Mouse (Mus musculus) ES-E14 (cell line): ENCODE data around the gene Ebf3. TPM values are rescaled to one million over a fixed set of nuclear protein-coding genes. Genes with fewer than 3 reads are reported as not detected.

Source experiments
- DNase-seq: peaks from one replicate; pipeline ENCODE4 v3.0.0-alpha.2; 2013; ENCODE audit warnings: low read depth, low spot score
- H3K27ac ChIP-seq: 2 replicates; pipeline ENCODE4 v1.5.1; 2012; ENCODE audit warnings: low read depth, mild to moderate bottlenecking, low read length, moderate library complexity, mixed read lengths; ENCODE audit not compliant: poor library complexity, insufficient read depth, severe bottlenecking
- H3K36me3 ChIP-seq: 2 replicates; pipeline ENCODE4 v1.6.1; 2012; ENCODE audit warnings: mild to moderate bottlenecking, low read length, moderate library complexity, mixed read lengths; ENCODE audit not compliant: control insufficient read depth, poor library complexity, insufficient read depth, severe bottlenecking
- H3K4me1 ChIP-seq, 2 experiments: fragments of 150-350 bp in 1 of 2; sonication (generic) in 1 of 2; 2 replicates each; pipeline ENCODE4 v1.6.1; 2012; ENCODE audit warnings: low read length in 2 of 2, mild to moderate bottlenecking in 1 of 2, mixed read lengths in 1 of 2; ENCODE audit not compliant: control insufficient read depth in 2 of 2, insufficient read depth in 2 of 2, poor library complexity in 1 of 2
- H3K4me3 ChIP-seq, 2 experiments: fragments of 150-350 bp in 1 of 2; sonication (generic) in 1 of 2; 2 replicates each; pipeline ENCODE4 v1.5.1; 2012; ENCODE audit warnings: low read length in 2 of 2, low read depth in 1 of 2, mild to moderate bottlenecking in 1 of 2, mixed read lengths in 1 of 2; ENCODE audit not compliant: insufficient read depth in 1 of 2, poor library complexity in 1 of 2, severe bottlenecking in 1 of 2
- H3K9ac ChIP-seq: 2 replicates; pipeline ENCODE4 v1.6.1; 2012; ENCODE audit warnings: low read depth, mild to moderate bottlenecking, low read length, mixed read lengths; ENCODE audit not compliant: poor library complexity, insufficient read depth, severe bottlenecking
- H3K9me3 ChIP-seq: fragments of 150-350 bp; sonication (generic); 2 replicates; pipeline ENCODE4 v1.6.1; 2012; ENCODE audit warnings: low read depth, mild to moderate bottlenecking, low read length; ENCODE audit not compliant: control insufficient read depth, insufficient read depth
- CHD2 ChIP-seq: IDR thresholded peaks from 2 replicates; pipeline ENCODE4 v1.6.1; 2014; ENCODE audit warnings: mild to moderate bottlenecking, low read depth, low read length, inconsistent platforms
- HCFC1 ChIP-seq: IDR thresholded peaks from 2 replicates; pipeline ENCODE4 v1.6.1; 2012; ENCODE audit warnings: low read length, inconsistent platforms, borderline replicate concordance; ENCODE audit not compliant: insufficient read depth
- MAFK ChIP-seq: IDR thresholded peaks from 2 replicates; pipeline ENCODE4 v1.6.1; 2014; ENCODE audit warnings: mild to moderate bottlenecking, low read depth, low read length, inconsistent platforms; ENCODE audit not compliant: insufficient read depth
- ZC3H11A ChIP-seq: IDR thresholded peaks from 2 replicates; pipeline ENCODE4 v1.6.1; 2012; ENCODE audit warnings: low read depth, mild to moderate bottlenecking, inconsistent platforms, low read length, borderline replicate concordance
- ZNF384 ChIP-seq: IDR thresholded peaks from 2 replicates; pipeline ENCODE4 v1.6.1; 2012; ENCODE audit warnings: low read depth, low read length, inconsistent platforms
- in situ Hi-C, 2 experiments: fragments of 600-800 bp; cut with MboI; formaldehyde crosslinking; loops; one replicate each; pipeline ENCODE4 v1.15.1; 2025; ENCODE audit warnings: low sequenced_read_pairs in 2 of 2, inconsistent platforms in 1 of 2; ENCODE audit not compliant: unreplicated experiment in 2 of 2
- total RNA-seq: library from RNA; depleted of rRNA; stranded (reverse); fragments of 300-350 nt; gene quantifications from 2 replicates; pipeline ENCODE4 v1.2.3, GENCODE M21; 2012

Ebf3 gene
- total RNA-seq, 1 experiment = 0.22 TPM

DNA sequence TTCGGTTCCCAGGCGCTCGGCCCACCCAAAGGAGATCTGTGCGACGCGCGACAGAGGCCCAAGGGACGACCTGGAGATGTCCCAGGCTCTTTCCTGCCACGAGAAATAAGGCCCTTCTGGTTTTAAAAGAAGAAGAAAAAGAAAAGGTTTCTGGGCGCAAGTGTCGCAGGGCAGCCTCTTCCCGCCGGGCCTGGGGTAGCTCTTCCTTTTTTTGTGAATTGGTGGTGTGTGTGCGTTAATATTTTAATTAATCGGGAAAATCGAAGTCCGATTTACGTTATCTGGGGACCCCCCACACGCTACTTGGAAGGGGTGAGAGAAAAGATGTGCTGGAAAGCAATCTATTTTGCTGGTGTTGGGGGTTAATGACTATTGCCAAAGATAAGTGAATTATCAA is 1.3 kb upstream of the Ebf3 start:
- no peaks in the 10 kb centered on the region for H3K9me3 ChIP-seq
- H3K27ac ChIP-seq = no peak overlapping the region
- no peak overlapping the region for H3K9ac ChIP-seq
- no peaks in the 10 kb centered on the region for H3K36me3 ChIP-seq
- TF ChIP-seq HCFC1 = no peak
- no peak for TF ChIP-seq CHD2
- no peak for TF ChIP-seq ZNF384
- TF ChIP-seq MAFK = no peak
- no peak for TF ChIP-seq ZC3H11A
- in situ Hi-C loops = loop anchor here in 1 of 2 experiments (10.0 to 25.0 kb wide), 2 partner anchors 721 to 828 kb away; no protein-coding TSS in a partner anchor
- DNase-seq = no peak
- no peaks in the 10 kb centered on the region for H3K4me1 ChIP-seq
- H3K4me3 ChIP-seq = no peak overlapping the region

DNA sequence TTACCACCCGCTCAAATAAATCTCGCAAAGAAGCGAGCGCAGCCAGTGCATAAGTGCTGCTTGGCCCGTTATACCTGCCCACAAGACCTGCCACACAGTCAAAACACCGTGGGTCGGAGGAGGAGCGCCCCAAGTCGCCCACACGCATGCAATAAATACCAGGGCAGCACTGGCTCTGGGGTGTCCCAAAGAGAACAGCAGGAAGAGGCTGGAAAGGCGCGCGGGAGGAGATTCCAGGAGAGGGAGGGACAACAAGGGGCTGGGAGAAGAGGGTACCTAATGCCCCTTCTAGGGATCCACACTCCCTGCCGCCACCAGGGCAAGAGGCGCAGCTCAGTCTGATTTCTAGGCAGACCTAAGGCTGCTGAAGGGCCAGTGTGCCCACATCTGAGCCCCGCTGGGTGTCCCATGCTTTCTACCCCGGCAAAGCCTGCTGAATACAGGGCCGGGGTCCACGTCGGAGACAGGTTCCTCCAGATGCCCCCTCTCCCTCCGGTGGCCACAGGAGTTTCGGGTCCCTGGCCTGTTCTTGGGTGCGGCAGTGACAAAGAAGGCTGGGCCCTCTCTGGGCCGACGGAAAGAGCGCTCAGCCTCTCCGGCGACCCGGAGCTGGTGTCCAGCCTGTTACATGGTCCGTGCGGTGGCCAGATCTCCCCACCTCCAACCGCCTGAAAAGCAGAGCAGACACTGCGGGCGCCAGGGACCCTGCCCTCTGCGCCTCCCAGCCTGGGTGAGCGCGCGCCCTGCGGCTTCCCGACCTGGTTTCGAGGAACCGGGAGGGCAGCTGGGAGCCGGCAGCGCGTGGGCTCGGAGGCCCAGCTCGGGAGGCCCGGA is 682 bp upstream of the Ebf3 start:
- DNase-seq = no peak
- Histone ChIP-seq H3K9me3 (no peaks in the 10 kb centered on the region), H3K4me3 (peak overlapping the region; percentile 32 to 42; a peak in 2 of 4 replicates), H3K27ac (no peak overlapping the region), H3K9ac (no peak overlapping the region), H3K36me3 (no peaks in the 10 kb centered on the region), H3K4me1 (no peaks in the 10 kb centered on the region)
- TF ChIP-seq ZNF384 = no peak
- no peak for TF ChIP-seq MAFK
- no peak for TF ChIP-seq CHD2
- TF ChIP-seq HCFC1 = no peak
- no peak for TF ChIP-seq ZC3H11A
- in situ Hi-C loops = loop anchor here in 1 of 2 experiments (10.0 to 25.0 kb wide), 2 partner anchors 720 to 828 kb away; no protein-coding TSS in a partner anchor

DNA sequence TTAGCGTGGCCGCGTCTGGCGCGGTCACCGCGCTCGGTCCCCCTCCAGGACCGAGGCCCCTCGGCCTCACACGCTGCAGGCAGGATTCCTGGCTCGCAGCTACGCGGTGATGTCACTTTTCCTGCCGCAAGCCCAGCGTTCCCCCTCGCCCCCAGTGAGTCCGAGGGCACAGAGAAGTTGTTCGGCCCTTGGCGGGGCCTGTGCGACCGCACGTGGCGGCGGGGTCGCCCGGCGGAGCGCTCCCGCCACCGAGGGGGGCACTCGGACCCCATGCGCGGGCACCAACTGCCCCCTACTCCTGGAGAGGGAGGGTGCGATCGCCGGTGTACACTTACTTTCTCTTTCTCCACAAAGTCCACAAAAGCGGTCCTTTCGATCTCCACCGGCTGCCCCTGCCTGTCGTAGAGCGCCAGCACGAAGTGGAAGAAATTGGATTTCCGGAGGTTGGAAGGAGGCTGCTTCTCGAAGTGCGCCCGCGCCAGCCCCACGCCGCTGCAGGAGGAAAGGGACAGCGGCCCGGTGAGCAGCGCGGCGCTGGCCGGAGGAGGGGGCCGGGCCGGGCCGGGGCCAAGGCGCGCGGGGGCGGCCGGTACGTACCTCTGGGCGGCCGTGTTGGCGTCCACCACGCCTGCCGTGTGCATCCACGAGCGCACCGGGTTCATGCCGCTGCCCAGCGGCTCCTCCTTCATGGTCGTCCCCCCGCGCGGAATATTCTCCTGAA is 902 bp downstream of the Ebf3 start:
- Histone ChIP-seq H3K4me1 (peaks cover 0 to 2% of the 10 kb centered on the region in 2 experiments; a peak in 1 of 4 replicates), H3K27ac (no peak overlapping the region)

DNA sequence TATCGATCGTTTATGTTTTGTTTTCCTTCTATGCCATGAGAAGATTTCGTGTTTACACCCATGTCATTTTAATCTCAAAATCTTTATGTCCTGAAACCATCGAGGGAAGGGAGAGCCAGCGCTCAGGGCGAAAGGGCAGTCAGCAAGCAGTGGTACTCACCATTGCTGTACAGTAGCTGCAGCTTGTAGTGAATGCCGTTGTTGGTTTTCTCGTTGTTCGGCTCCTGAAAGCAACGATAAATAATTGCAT is 1.4 kb downstream of the Ebf3 start:
- no peaks in the 10 kb centered on the region for H3K36me3 ChIP-seq
- TF ChIP-seq CHD2 (no peak), ZNF384 (no peak), MAFK (no peak)
- no peak overlapping the region for H3K27ac ChIP-seq
- H3K4me1 ChIP-seq = peaks cover 0 to 2% of the 10 kb centered on the region in 2 experiments; a peak in 1 of 4 replicates
- peak overlapping the region in 1 of 2 experiments; percentile 34; a peak in 1 of 4 replicates for H3K4me3 ChIP-seq
- in situ Hi-C loops = loop anchor here in 1 of 2 experiments (10.0 to 25.0 kb wide), 2 partner anchors 718 to 826 kb away; no protein-coding TSS in a partner anchor
- DNase-seq = no peak
- H3K9ac ChIP-seq = no peak overlapping the region
- H3K9me3 ChIP-seq = no peaks in the 10 kb centered on the region

More for the DNA sequence above, 902 bp downstream of the Ebf3 start:
- peak overlapping the region; percentile 41 to 61; a peak in 3 of 4 replicates for H3K4me3 ChIP-seq
- in situ Hi-C loops = loop anchor here in 1 of 2 experiments (10.0 to 25.0 kb wide), 2 partner anchors 719 to 826 kb away; no protein-coding TSS in a partner anchor
- H3K36me3 ChIP-seq = no peaks in the 10 kb centered on the region
- TF ChIP-seq CHD2 (no peak), ZNF384 (no peak), HCFC1 (no peak), ZC3H11A (no peak), MAFK (no peak)
- H3K9ac ChIP-seq = no peak overlapping the region; the same call in 1 of the 2 replicates
- no peaks in the 10 kb centered on the region for H3K9me3 ChIP-seq
- no peak for DNase-seq
